Mouse (Mus musculus) lung, postnatal 0 days (tissue): ENCODE measurements around the gene Slc19a2. TPM values are rescaled to one million over a fixed set of nuclear protein-coding genes. Genes with fewer than 3 reads are reported as not detected.
A peak's percentile ranks its signal among the peaks of the same experiment; 100 is the strongest.

Experiments used
- ATAC-seq: fragments of 200-750 bp; cut with Nextera tagmentation; 2 replicates; pipeline ENCODE4 v1.8.0; 2017; ENCODE audit warnings: moderate library complexity
- DNase-seq: peaks from one replicate; pipeline ENCODE4 v3.0.0-alpha.2; 2016; ENCODE audit warnings: low spot score
- H3K27ac ChIP-seq: fragments of 300-500 bp; sonication (generic); 2 replicates; pipeline ENCODE4 v1.5.1; 2014; ENCODE audit warnings: antibody characterized with exemption, mild to moderate bottlenecking, low read length, mixed read lengths
- H3K27me3 ChIP-seq: fragments of 300-500 bp; sonication (generic); replicated peaks from 2 replicates; pipeline ENCODE4 v1.6.1; 2014; ENCODE audit warnings: low read length, mixed read lengths; ENCODE audit not compliant: insufficient read depth
- H3K36me3 ChIP-seq: fragments of 300-500 bp; sonication (generic); 2 replicates; pipeline ENCODE4 v1.6.1; 2014; ENCODE audit warnings: low read length, mixed read lengths; ENCODE audit not compliant: insufficient read depth
- H3K4me1 ChIP-seq: fragments of 300-500 bp; sonication (generic); 2 replicates; pipeline ENCODE4 v1.6.1; 2014; ENCODE audit warnings: antibody characterized with exemption, low read depth, low read length, mixed read lengths; ENCODE audit not compliant: insufficient read depth
- H3K4me2 ChIP-seq: fragments of 300-500 bp; sonication (generic); replicated peaks from 2 replicates; pipeline ENCODE4 v1.6.1; 2014; ENCODE audit warnings: low read depth, mild to moderate bottlenecking, low read length, moderate library complexity, mixed read lengths
- H3K4me3 ChIP-seq: fragments of 300-500 bp; sonication (generic); 2 replicates; pipeline ENCODE4 v1.5.1; 2014; ENCODE audit warnings: low read depth, low read length
- H3K9ac ChIP-seq: fragments of 300-500 bp; sonication (generic); replicated peaks from 2 replicates; pipeline ENCODE4 v1.6.1; 2014; ENCODE audit warnings: low read depth, mild to moderate bottlenecking
- H3K9me3 ChIP-seq: fragments of 300-500 bp; sonication (generic); 2 replicates; pipeline ENCODE4 v1.6.1; 2016; ENCODE audit warnings: low read length, mixed read lengths
- CTCF ChIP-seq: IDR thresholded peaks from 2 replicates; pipeline ENCODE4 v1.5.1; 2016; ENCODE audit warnings: antibody characterized with exemption, mild to moderate bottlenecking
- EP300 ChIP-seq: IDR thresholded peaks from 2 replicates; pipeline ENCODE4 v1.6.1; 2016; ENCODE audit warnings: antibody characterized with exemption, mild to moderate bottlenecking, control low read depth
- WGBS: fragments of 180-500 bp; shearing (Covaris S2); extraction: QIAGEN DNeasy Blood & Tissue Kit; methylation state at CpG from one replicate; pipeline ENCODE4 v1.1.7; 2014; 5-methylcytosine and 5-hydroxymethylcytosine counted together
- polyA plus RNA-seq: library from polyadenylated mRNA; unstranded; fragments of >200 nt; fragmentation: Nextera tagmentation; extraction: Ambion mirVana; gene quantifications from 2 replicates; pipeline ENCODE4 v1.2.1, GENCODE M21; 2015

Gene Slc19a2
- polyA plus RNA-seq, 1 experiment from 2014 or later: 3.9 TPM

GRCm38 (mm10) chr1:164307124-164307751, 58.4 kb downstream of the Slc19a2 start, which contains the start of gene Blzf1:
Gene Blzf1 (minus strand): TSS chr1:164307489.
- Histone ChIP-seq H3K4me1 (peaks cover 6% of the 10 kb centered on the region; the same call in 1 of the 2 replicates), H3K9me3 (no peaks in the 10 kb centered on the region), H3K4me3 (peak within 1 kb of the TSS; percentile 68), H3K27ac (peak within 1 kb of the TSS; percentile 75), H3K36me3 (no peaks in the 10 kb centered on the region), H3K9ac (peak within 1 kb of the TSS; percentile 77), H3K27me3 (no peaks in the 10 kb centered on the region), H3K4me2 (peak within 1 kb of the TSS; percentile 85)
- TF ChIP-seq CTCF: no peak
- TF ChIP-seq EP300: peak; percentile 36; the same call in 1 of the 2 replicates
- under 1% methylated on average over 35 of the region's 35 CpGs for whole genome bisulfite sequencing
- ATAC-seq (peak; percentile 99), DNase-seq (peak; percentile 99)

- ATAC-seq: no peak
- no peak for TF ChIP-seq CTCF
- no peak for TF ChIP-seq EP300
- H3K9me3 ChIP-seq: no peaks in the 10 kb centered on the region
- peak overlapping the region; percentile 85 for H3K4me2 ChIP-seq
- no peaks in the 10 kb centered on the region for H3K36me3 ChIP-seq
- H3K4me1 ChIP-seq: peaks cover 6% of the 10 kb centered on the region; the same call in 1 of the 2 replicates
- DNase-seq: no peak
- no peak overlapping the region; the same call in 1 of the 2 replicates for H3K9ac ChIP-seq
- H3K4me3 ChIP-seq: peak overlapping the region; percentile 68
- 8% methylated on average over 10 of the region's 10 CpGs for WGBS
- H3K27ac ChIP-seq: peak overlapping the region; percentile 40; the same call in 1 of the 2 replicates
- H3K27me3 ChIP-seq: no peaks in the 10 kb centered on the region
Measured at GRCm38 (mm10) chr1:164307922-164308321, 59.1 kb downstream of the Slc19a2 start.

- no peaks in the 10 kb centered on the region for H3K27me3 ChIP-seq
- no peaks in the 10 kb centered on the region for H3K9me3 ChIP-seq
- no peak overlapping the region for H3K27ac ChIP-seq
- H3K4me2 ChIP-seq: no peak overlapping the region
- no peaks in the 10 kb centered on the region for H3K4me1 ChIP-seq
- H3K9ac ChIP-seq: no peak overlapping the region
- ATAC-seq (no peak), DNase-seq (no peak)
- 86% methylated on average over 5 of the region's 5 CpGs for WGBS
- no peak for TF ChIP-seq EP300
- TF ChIP-seq CTCF: no peak
- no peaks in the 10 kb centered on the region for H3K36me3 ChIP-seq
- no peak overlapping the region for H3K4me3 ChIP-seq
Measured at GRCm38 (mm10) chr1:164314085-164314484, 65.2 kb downstream of the Slc19a2 start.

Other genes starting within 250 kb of the Slc19a2 start
- gene Sele, start 200.8 kb upstream of the Slc19a2 start, polyA plus RNA-seq: 0.05 TPM in 1 of 2 replicates, not detected in the other
- gene Sell, start 187.1 kb upstream of the Slc19a2 start, polyA plus RNA-seq: 2.9 and 3.4 TPM in 2 replicates
- 0.39 and 0.76 TPM in 2 replicates for gene Selp, start 133.8 kb upstream of the Slc19a2 start, polyA plus RNA-seq
- gene F5, start 97.2 kb upstream of the Slc19a2 start, polyA plus RNA-seq: 0.33 and 0.44 TPM in 2 replicates
- 14.4 and 19.3 TPM in 2 replicates for gene Ccdc181, start 26.5 kb downstream of the Slc19a2 start, polyA plus RNA-seq
- gene Nme7, start 55.1 kb downstream of the Slc19a2 start, polyA plus RNA-seq: 17.7 and 18.8 TPM in 2 replicates
- 27.8 and 27.9 TPM in 2 replicates for gene Blzf1, start 58.4 kb downstream of the Slc19a2 start, polyA plus RNA-seq
- gene Atp1b1, start 209.3 kb downstream of the Slc19a2 start, polyA plus RNA-seq: 359 and 444 TPM in 2 replicates